Mouse (Mus musculus): ENCODE results near the gene Noxa1. TPM values are rescaled to one million over a fixed set of nuclear protein-coding genes. Genes with fewer than 3 reads are reported as not detected.

Noxa1 gene
- total RNA-seq (2015), result not detected in 2 replicates
- total RNA-seq (2017), result not detected in 2 replicates

DNA sequence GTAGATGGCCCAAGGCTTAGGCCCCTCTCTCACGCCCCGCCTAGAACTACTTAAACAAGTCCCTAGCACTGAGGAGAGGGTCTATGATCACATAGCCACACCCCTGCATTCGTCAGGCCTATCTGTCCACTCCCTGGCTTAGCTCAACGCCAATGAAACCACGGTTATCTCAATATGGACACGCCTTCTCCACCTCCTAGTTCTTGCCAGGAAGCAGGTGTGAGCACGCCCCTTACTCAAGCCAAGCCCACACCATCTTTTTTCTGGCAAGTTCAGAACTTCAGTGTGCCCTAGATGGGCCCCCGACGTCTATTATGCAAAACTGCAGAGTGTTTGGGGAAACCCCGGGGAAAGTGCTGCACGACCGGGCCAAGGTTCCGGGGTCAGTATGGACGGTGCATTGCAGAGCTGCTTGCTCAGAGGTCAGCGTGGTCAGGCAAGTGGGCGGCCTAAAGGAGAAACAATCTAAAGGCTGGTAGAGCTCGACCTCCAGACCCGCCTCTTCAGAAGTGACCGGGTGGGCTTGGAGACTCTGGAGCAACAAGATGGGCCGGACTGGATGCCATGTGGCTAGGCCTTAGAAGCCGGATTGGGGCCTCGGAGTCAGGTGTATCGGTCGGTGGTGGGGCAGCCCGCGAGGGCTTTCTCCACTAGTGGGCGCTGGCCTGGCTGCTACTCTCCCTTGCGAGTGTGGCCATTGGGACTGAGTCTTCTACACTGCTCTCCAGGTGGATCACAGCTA is at the start of gene Noxa1:
TSS of gene Noxa1 (minus strand) at position 41 of the 742 bp plus-strand sequence.
- peak; percentile 49; the same call in 1 of the 2 replicates for ATAC-seq (ENCODE audit: poor library complexity, severe bottlenecking)

DNA sequence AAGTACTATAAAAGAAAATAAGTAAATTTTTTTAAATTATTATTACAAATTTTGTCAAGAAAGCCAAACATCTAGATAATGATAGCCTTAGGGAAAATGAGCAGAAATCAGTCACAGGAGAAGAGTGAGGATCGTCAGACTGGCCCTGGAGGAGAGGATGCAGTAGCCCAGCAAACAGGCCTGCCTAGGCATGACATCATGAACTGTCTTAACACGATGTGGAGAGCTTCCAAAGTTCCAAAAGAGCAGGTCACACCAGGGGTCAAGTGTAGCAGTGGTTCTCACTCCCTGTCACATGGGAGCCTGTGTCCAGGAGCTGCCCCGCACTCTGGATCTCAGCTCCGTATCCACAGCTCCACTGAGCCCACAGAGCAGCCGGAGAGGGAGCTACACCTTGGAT is 47.0 kb upstream of the Noxa1 start:
- no peak for ATAC-seq (ENCODE audit: poor library complexity, severe bottlenecking)

DNA sequence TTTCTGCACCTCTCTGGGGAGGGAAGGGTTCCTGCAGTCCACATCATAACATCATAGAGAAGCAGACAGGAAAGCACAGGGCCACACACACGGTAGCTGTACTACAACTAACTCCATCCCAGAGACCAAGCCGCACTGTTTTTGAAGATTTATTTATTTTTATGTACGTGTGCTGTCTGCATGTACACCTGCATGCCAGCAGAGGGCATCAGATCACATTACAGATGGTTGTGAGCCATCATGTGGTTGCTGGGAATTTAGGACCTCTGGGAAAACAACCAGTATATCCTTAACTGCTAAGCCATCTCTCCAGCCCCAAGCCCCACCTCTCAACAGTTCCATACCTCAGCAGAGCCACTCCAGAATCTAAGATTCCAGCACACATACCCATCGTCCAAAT is 46.2 kb upstream of the Noxa1 start:
- no peak for ATAC-seq (ENCODE audit: poor library complexity, severe bottlenecking)

DNA sequence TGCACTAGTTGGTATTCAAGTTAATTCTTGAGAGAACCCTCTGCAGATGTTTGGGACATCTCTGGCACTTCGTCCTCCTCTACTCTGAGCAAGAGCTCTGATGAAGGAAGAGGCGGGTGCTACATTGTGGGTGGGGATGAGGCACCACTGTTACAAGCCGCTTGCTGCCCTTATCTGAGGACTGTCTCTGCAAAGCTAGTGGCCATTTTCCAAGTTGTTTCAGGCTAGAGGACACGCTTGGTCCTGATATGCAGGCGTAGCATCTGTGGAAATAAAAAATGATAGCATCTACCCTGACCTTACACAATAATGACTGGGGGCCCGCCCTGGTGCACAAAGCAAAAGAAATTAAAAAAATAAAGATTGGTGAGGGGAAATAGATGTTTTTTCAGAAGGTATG is 42.9 kb upstream of the Noxa1 start:
- peak; percentile 43 for ATAC-seq (ENCODE audit: poor library complexity, severe bottlenecking)

DNA sequence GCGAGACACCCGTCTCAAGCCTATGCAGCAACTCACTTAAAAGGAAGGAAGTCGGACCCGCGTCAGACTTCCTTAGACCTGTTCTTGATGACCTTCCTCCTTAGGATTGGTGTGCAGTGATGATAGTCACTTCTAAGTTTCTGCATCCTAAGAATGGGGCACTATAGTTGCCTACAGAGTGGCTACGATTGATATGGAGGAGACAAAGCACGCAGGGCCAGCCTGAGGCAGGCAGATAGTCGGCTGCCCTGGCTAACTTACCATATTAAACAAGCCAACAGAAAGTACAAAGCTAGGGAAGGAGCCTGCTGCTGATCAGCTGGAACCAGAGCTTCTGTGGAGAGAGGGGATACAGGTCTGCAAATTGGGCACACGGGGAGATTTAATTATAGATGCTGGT is 36.7 kb upstream of the Noxa1 start:
- peak; percentile 30 for ATAC-seq (ENCODE audit: poor library complexity, severe bottlenecking)

DNA sequence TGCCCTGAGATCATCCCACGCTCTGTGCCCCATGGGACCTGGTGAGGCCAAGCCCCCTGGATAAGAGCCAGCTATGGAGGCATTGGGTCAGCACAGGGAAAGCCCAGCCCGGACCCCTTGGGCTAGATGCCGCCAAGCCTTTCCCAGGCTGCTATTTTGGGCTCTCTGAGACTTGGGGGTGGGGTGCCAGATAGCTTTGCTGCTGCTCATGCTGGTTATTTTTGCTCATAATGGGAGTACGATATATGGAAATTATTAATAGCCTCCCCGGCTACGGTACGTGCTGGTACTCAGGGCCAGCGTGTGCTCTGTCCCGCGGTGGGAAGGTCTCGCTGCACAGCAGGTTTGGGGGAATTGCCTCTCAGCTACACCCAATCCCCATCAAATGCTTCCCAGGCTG is 33.1 kb upstream of the Noxa1 start:
- ATAC-seq (ENCODE audit: poor library complexity, severe bottlenecking), result no peak

DNA sequence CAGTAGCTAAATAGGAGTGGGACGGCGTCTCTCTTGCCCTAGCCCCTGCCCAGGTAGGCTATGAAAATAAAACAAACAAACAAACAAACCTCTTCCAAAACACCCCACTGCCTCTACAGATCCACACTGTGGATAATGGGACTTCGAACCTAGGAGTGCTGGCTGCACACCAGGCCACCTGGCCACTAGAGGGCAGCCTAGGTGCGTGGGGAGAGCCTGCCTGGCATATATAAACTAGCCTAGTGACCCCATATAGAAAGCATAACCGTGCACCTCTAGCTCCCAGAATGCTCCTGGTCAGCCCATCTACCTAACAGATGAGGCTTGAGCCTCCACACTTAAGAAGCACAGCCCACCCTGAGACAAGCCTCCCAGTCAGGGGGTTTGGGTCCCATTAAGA is 32.3 kb upstream of the Noxa1 start:
- ATAC-seq (ENCODE audit: poor library complexity, severe bottlenecking), result peak; percentile 79

DNA sequence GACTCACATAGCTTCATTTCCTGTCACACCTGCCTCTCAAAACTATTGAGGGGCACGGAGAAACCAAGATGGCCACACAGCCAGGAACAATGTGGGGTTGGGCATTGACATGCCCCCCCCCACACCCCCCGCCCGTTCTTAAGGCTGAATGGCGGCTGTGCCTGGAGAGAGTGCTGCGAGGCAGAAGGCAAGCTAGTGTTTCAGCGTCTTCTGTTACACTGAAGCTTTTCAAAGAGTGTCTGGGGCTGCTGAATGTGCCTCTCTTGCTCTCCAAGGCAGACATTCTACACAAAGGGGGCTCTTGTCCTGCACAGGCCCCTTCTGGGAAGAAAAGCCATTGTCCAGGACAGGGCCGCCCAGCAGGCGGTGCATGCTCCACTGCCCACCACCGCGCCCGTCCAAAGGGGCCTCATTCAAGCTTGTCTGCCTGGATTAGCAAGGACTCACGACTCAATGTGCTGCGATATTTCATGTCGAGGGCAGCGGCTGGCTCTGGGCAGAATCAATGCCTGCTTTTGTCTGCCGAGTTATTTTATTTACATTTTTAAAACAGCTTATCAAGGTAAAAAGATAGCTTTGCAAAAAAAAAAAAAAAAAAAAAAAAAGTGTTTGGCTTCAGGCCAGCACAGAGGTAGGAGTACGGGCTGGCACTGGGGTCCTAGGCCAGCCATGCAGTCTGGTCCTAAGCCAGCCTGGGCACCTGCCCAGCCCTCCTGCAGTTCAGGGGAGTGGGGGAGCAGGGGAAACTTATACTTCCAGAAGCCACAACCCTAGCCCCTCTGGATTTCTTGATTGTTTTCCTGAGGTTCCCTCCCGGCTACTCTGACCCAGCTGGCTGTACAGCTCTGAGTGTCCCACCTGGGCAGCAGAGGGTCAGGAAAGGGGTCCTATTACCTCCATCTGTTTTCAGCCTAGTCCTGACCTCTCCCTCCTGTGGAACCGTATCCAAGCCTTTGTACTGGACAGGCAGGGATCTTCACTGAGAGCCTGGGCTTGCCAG is 31.4 kb upstream of the Noxa1 start:
- no peak for ATAC-seq (ENCODE audit: poor library complexity, severe bottlenecking)

DNA sequence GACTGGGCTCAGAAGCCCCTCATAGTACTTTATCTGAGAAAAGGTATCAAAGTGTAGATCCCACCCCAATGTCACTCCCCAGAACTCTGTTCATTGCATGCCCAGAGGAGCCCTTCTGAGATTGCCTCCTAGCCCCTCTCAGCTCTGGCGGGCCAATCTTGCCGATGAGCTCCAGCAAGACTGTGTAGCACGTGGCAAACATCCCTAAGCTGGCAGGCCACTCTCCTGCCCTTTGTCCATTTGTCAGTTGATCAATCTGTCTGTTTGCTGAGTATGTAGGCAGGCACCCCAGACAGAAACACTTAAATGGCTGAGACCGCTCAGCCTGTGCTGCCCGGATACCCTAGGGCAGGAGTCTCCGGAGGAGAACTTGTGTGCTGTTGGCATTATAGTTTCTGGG is 30.2 kb upstream of the Noxa1 start:
- ATAC-seq (ENCODE audit: poor library complexity, severe bottlenecking), result no peak

DNA sequence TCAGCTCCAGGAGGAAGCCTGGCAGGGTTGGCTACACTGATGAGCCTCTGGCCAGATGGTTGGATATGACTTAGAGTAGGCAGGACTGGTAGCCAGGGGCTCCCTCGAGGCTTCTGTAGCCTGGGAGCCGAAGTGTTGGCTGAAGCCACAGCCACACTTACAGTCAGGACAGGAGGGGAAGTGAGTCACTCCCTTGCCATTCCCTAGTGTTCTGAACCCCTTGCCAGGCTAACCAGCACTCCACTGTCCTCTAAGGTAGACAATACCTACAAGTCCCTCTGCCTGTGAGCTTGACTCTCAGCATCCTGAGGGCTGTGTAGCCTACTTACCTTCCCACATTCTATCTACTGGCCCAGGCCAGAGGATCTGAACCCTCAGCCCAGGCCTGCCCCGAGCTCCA is 29.5 kb upstream of the Noxa1 start:
- ATAC-seq (ENCODE audit: poor library complexity, severe bottlenecking), result no peak

DNA sequence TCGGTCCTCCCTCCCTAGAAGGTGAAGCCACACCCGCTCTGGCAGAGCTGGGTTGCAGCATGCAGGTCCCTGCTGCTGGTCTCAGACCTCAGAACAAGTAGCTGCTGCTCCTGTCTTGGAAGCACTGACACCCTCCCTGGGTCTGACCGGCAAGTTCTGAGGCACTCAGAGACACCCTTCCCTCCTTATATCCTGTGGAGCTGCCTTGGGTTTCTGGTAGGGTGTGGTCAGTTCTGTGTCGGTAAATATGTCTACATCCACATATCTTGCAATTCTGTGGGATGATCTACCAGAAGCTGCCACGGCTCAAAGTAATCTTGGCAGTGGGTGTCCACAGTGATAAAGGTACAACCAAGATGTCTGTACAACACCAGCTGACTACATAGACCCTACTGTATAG is 28.6 kb upstream of the Noxa1 start:
- ATAC-seq (ENCODE audit: poor library complexity, severe bottlenecking), result no peak

DNA sequence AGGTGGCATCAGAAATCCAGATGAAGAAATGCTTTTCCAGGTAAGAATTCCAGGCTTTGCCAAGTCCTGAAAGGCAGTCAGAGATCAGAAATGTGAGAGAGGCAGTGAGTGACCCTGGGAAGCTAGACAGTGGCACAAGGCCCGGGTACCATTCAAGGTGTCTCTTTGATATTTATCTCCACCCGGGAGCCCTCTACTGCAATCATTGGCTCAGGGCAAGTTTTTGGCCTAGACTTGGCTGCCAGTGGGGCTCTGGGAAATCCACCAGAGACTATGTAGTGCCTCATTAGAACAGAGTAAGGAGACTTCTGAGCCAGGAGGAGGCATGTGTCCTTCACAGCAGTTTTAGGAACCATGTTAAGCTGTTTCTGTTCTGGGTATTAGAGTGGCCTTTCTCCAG is 27.7 kb upstream of the Noxa1 start:
- ATAC-seq (ENCODE audit: poor library complexity, severe bottlenecking), result no peak

DNA sequence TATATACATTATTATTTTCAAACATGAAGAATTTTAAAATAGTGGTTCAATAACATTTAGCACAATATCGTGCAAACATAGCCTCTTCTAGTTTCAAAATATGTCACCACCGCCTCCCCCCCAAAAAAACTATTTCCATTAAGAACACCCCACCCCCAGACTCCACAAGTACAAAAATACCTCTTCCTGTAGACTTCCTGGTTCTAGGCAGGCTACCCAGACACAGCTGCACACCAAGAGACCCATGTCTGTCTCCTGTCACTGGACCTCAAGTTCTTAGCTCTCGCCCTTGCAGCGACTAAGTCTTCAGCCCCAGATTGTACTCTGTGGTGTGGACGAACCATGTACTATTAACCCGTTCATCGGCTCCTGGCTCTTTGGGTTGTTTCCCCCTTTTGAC is 26.0 kb upstream of the Noxa1 start:
- no peak for ATAC-seq (ENCODE audit: poor library complexity, severe bottlenecking)

DNA sequence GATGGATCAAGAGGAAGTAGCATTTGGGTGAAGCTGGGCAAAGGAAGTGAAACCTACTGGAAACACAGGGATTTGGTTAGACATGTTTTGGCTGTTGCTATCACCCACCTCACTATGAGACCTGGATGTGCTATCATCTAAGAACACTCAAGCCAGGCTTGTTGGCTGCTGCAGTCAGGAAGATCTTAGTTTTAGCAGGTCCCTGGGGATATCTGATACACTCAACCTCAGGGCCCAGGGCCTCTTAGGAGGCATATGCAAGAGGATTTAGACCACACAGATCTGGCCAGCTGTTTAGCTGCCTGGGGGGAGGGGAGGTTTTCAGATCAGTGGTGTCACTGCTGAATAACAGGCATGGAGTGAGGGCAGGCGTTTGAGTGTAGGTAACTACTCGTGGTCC is 20.5 kb upstream of the Noxa1 start:
- peak; percentile 56 for ATAC-seq (ENCODE audit: poor library complexity, severe bottlenecking)

DNA sequence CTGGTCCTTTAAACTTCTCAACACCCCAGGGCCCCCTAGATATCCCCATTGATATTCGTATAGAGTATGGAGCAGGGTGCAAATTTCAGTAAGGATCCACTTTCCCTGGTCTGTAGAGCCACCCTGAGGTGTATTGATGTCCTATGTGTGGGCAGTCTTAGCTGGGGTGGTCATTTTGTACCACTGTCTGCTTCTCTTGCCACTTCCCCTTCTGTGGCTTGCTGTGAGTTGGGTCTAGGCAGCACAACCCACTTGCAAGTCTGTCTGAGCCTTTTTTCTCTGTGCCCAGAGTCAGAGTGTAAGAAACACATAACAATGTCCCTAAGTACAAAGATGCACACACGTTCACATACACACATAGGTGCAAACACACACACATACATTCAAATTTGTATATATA is 19.4 kb upstream of the Noxa1 start:
- peak; percentile 47 for ATAC-seq (ENCODE audit: poor library complexity, severe bottlenecking)

DNA sequence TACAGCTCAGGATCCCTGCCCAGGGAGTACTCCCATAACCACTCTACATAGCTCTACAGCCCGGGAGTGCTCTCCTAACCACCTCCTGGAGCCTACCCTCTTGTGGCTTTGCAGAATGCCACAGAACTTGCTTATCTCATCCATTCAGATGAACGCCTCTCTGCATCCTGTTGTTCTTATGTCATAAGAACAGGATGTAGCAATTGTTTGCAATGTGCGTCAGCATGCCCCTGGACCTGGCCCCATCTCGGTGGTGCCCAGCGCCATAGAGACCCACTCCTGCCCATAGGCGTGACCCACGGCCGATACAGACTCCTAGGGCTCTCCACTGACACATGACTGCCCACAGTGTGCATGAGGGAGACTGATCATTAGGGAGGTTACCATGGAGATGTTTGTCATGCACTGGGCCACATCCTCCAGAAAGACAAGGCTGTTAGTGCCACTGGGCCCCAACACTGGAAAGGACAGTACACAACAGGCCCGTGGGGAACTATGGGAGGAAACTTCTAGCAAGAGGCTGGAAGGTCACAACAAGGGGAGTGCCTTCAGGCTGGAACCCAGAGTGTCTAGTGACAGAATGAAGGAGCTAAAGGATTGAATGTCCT is 16.3 kb upstream of the Noxa1 start:
- ATAC-seq (ENCODE audit: poor library complexity, severe bottlenecking), result peak; percentile 75

DNA sequence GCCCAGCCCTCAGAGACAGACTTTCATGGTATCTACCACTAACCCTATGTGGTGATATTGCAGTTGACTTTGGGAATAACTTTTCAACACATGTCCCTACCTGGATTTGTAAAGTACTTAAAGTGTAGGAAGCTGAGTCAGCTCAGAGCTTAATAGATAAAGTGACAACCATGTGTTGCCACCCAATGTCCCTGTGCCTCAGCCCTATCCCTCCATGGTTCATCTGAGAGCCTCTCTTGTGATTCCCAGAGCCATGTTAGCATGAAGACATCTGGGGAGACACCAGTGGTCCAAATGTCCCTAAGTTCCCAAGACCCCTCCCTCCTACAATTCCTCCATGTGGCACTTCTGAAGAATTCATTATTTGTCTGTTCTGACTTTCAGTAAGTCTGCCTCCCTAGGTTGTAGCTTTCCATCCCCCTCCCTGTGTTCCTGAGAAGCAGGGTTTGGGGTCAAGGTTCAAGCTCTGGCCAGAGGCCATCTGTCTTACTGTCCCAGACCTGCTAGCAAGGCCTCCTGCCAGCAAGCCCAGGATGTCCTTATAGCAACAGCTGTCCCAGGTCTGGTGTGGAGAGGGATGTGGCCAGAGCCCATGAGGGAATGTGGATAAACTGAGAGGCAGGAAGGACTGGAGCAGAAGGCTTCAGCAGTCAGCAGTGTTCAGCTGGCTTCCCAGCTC is 15.7 kb upstream of the Noxa1 start:
- ATAC-seq (ENCODE audit: poor library complexity, severe bottlenecking), result 0 out of 2 replicates have a peak, but pooled peaks have one; percentile 2

DNA sequence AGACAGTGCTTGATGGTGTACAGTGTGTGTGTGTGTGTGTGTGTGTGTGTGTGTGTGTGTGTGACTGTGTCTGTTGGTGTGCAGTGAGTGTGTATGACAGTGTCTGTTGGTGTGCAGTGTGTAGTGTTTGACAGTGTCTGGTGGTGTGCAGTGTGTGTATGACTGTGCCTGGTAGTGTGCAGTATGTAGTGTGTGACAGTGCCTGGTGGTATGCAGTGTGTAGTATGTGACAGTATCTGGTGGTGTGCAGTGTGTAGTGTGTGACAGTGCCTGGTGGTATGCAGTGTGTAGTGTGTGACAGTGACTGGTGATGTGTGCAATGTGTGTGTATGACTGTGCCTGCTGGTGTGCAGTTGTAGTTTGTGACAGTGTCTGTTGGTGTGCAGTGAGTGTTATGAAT is 14.5 kb upstream of the Noxa1 start:
- ATAC-seq (ENCODE audit: poor library complexity, severe bottlenecking), result no peak

DNA sequence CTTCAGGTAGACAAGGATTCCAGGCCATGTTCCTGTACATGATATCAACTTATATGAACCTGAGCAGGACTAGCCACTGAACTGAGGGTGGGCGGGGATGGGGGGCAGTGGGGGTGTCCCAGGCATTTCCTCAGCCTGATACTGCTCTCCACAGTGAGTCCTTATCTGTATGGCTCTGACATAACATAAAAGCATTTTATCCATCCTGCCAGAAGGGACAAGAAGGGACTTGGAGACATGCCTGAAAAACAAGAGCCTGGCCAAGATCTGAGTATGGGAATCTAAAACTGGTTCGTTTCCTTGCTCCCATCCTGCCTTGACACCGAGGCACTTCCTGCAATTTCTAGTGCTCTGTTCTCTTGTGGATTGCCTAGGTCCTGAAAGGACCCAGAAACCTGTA is 11.1 kb upstream of the Noxa1 start:
- ATAC-seq (ENCODE audit: poor library complexity, severe bottlenecking), result no peak

DNA sequence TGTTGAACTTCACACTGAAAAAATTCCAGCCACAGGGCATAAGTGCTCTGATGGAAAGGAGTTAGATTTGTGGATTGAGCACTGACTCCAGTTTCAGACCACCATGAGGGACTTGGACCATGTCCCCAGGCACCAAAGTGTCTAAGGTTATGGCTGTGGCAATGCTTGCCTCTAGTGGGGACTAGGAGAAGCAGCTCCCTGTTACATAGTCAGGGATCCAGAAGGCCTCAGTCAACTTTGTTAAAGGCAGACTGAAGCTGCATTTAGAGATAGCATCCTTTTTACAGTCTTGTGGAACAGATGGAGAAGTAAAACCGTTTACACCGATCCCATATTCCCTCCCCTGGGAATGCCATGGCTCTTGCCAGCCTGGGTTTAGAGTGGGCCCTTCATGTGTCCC is 9.2 kb upstream of the Noxa1 start:
- ATAC-seq (ENCODE audit: poor library complexity, severe bottlenecking), result no peak

DNA sequence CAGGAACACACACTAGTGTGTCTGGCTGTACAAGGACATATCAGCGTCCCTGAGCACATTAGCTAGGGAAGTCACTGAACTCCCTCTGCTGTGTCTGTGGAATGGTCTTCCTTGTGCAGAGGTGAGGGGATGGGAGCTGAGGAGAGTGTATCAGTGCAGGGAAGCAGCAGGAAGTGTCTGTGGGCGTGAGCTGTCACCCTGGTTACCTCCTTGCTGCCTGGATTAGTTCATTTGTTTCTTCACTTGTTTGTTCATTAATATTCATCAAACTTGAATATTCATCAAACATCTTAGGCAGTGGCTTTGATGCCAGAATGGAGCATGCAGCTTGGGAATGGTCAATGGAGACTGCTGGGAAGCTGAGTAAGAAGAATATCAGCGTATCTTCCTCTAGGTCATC is 4.8 kb upstream of the Noxa1 start:
- ATAC-seq (ENCODE audit: poor library complexity, severe bottlenecking), result no peak
